Mouse (Mus musculus) right cerebral cortex, postnatal 14 days (tissue): ENCODE data around the gene Ctnnbl1.

Source experiments
- DNase-seq: peaks from one replicate; pipeline ENCODE4 v3.0.0; 2022

The Ctnnbl1 gene

GRCm38 (mm10) chr2:157750926-157751588, 13.9 kb downstream of the Ctnnbl1 start:
- no peak for DNase-seq

GRCm38 (mm10) chr2:157751589-157752373, 14.6 kb downstream of the Ctnnbl1 start:
- peak; percentile 51 for DNase-seq

- no peak for DNase-seq
These were observed 15.2 kb downstream of the Ctnnbl1 start for GRCm38 (mm10) chr2:157752374-157752743.

GRCm38 (mm10) chr2:157755771-157756170, 18.6 kb downstream of the Ctnnbl1 start:
- DNase-seq: no peak

- DNase-seq: no peak
These were observed 19.0 kb downstream of the Ctnnbl1 start for GRCm38 (mm10) chr2:157756193-157756592.

GRCm38 (mm10) chr2:157758395-157758794, 21.2 kb downstream of the Ctnnbl1 start:
- no peak for DNase-seq

GRCm38 (mm10) chr2:157759717-157760116, 22.5 kb downstream of the Ctnnbl1 start:
- no peak for DNase-seq

GRCm38 (mm10) chr2:157762903-157763302, 25.7 kb downstream of the Ctnnbl1 start:
- no peak for DNase-seq

GRCm38 (mm10) chr2:157766591-157766990, 29.4 kb downstream of the Ctnnbl1 start:
- no peak for DNase-seq

GRCm38 (mm10) chr2:157768682-157769429, 31.7 kb downstream of the Ctnnbl1 start:
- DNase-seq: no peak

GRCm38 (mm10) chr2:157770761-157771160, 33.6 kb downstream of the Ctnnbl1 start:
- no peak for DNase-seq

- no peak for DNase-seq
These were observed 36.5 kb downstream of the Ctnnbl1 start for GRCm38 (mm10) chr2:157773661-157774060.

- no peak for DNase-seq
These were observed 38.8 kb downstream of the Ctnnbl1 start for GRCm38 (mm10) chr2:157775957-157776356.

GRCm38 (mm10) chr2:157780956-157781355, 43.8 kb downstream of the Ctnnbl1 start:
- DNase-seq: no peak

GRCm38 (mm10) chr2:157783152-157783551, 46.0 kb downstream of the Ctnnbl1 start:
- no peak for DNase-seq

- DNase-seq: no peak
These were observed 47.0 kb downstream of the Ctnnbl1 start for GRCm38 (mm10) chr2:157784238-157784637.

GRCm38 (mm10) chr2:157784647-157785046, 47.4 kb downstream of the Ctnnbl1 start:
- no peak for DNase-seq

- DNase-seq: no peak
These were observed 52.0 kb downstream of the Ctnnbl1 start for GRCm38 (mm10) chr2:157789226-157789625.

- no peak for DNase-seq
These were observed 53.8 kb downstream of the Ctnnbl1 start for GRCm38 (mm10) chr2:157790836-157791495.

GRCm38 (mm10) chr2:157791528-157792162, 54.4 kb downstream of the Ctnnbl1 start:
- DNase-seq: no peak

GRCm38 (mm10) chr2:157792840-157793552, 55.8 kb downstream of the Ctnnbl1 start:
- DNase-seq: no peak

- no peak for DNase-seq
These were observed 56.7 kb downstream of the Ctnnbl1 start for GRCm38 (mm10) chr2:157793851-157794332.
